Mouse (Mus musculus) E14TG2a.4 (cell line): ENCODE results near the gene Ddx21.

Source experiments
- H3K27me3 ChIP-seq: 2 replicates; pipeline ENCODE4 v1.6.1; 2014; ENCODE audit warnings: low read length, control low read depth; ENCODE audit not compliant: insufficient read depth
- H3K36me3 ChIP-seq: 2 replicates; pipeline ENCODE4 v1.6.1; 2014; ENCODE audit warnings: low read length, control low read depth; ENCODE audit not compliant: insufficient read depth
- H3K4me1 ChIP-seq: replicated peaks from 2 replicates; pipeline ENCODE4 v1.6.1; 2014; ENCODE audit warnings: low read depth, low read length, control low read depth
- H3K4me3 ChIP-seq: replicated peaks from 2 replicates; pipeline ENCODE4 v1.5.1; 2014; ENCODE audit warnings: mild to moderate bottlenecking, low read length
- H3K9me3 ChIP-seq: 2 replicates; pipeline ENCODE4 v1.6.1; 2014; ENCODE audit warnings: low read length, control low read depth
- CTCF ChIP-seq: conservative IDR thresholded peaks from 2 replicates; pipeline ENCODE4 v1.5.1; 2014; ENCODE audit warnings: low read length
- NANOG ChIP-seq: IDR thresholded peaks from 2 replicates; pipeline ENCODE4 v1.6.1; 2014; ENCODE audit warnings: borderline replicate concordance, low read length, mixed read lengths
- POU5F1 ChIP-seq: IDR thresholded peaks from 2 replicates; pipeline ENCODE4 v1.6.1; 2014; ENCODE audit warnings: low read length, borderline replicate concordance

Gene Ddx21

DNA sequence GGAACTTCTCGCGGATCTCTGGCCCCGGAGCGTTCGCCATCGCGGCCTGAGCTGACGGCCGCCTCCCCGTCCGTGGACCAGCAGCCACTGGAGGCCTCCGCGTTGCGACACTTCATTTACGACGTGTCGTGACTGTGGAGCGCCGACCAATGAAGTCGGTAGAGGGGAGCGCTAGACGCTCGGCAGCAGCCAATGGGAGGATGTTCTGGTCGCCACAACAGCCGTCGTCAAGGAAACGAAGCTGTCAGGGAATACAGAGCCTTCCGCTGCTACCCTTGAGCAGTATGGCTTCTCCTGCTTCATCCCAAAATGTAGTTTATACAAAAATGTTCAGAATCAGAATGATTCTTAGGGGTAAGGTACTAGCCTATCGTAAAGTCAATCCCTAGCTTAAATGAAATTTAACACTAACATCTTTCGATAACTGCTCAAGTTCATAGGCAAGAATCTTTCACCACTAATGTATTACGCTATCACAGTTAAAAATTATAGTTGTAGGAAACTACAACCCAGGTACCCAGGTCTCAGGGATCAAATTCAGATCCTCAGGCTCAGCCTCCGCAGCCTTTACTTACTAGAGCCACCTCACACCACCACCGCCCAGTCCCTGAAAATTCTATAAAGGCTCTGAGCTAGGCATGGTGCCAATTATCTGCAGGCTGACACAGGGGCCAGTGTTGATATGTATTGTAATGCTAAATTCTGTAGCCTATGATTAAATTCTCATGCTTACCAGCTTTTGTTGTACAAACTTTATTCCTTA, 23.6 kb downstream of the Ddx21 start, which contains the start of gene Kif1bp:
Gene Kif1bp (minus strand): TSS at position 120 of the 763 bp plus-strand sequence.
- Histone ChIP-seq H3K4me1 (peaks cover 28% of the 10 kb centered on the region), H3K27me3 (no peaks in the 10 kb centered on the region), H3K4me3 (peak within 1 kb of the TSS; percentile 94), H3K9me3 (no peaks in the 10 kb centered on the region), H3K36me3 (peaks cover 71% of the 10 kb centered on the region)
- TF ChIP-seq POU5F1 (no peak), CTCF (no peak), NANOG (no peak)

DNA sequence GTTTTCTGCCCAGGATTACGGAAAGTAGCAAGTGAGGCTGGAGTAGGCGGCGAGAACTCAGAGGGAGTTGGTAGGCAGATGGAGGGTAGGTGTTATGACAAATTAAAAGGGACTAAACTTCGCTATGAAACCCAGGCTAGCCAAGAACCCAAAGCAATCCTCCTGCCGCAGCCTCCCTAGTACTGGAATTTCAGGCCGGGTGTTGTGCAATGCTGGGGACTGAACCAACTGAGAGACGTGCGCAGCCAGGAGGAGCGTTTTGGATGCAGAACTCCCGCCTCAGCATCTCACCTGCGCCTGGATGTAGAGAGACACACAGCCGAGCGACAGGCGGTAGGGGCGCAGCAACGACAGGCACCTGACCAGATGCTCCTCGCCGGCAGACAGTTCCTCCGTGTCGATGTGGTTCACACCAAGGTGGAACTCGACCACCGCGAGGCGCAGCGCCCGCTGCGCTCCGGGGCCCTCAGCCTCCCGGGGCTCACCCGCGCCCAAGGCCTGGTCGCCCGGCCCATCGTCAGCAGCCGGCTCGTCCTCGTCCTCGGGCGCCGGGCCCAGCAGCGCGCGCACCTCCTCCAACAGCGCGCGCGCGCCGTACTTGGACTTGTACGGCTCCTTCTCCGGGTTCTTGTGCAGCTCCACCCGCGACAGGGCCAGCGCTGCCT, 24.3 kb downstream of the Ddx21 start:
- Histone ChIP-seq H3K36me3 (peaks cover 70% of the 10 kb centered on the region), H3K4me1 (peaks cover 26% of the 10 kb centered on the region), H3K27me3 (no peaks in the 10 kb centered on the region), H3K4me3 (peak overlapping the region; percentile 94), H3K9me3 (no peaks in the 10 kb centered on the region)
- TF ChIP-seq NANOG (no peak), CTCF (no peak), POU5F1 (no peak)

DNA sequence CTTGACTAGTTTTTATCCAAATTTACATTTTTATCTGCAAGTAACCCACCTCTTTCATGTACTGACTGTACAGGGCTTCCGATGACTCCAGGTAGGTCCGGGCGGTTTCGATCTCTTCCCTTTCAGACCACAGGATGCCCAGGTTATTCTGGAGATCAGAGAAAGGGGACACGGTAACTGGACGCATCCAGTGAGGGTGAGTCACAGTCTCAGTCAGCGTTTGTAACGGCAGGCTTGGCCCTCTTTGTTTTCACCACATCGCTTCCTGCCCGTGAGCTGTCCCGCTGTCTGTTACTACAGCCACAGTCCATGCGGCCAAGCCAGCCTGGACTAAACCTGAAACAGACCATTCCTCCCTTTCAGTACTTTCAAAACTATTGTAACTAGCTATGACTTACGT, 27.1 kb downstream of the Ddx21 start:
- H3K27me3 ChIP-seq: no peaks in the 10 kb centered on the region
- peaks cover 22% of the 10 kb centered on the region for H3K4me1 ChIP-seq
- no peak overlapping the region for H3K4me3 ChIP-seq
- TF ChIP-seq NANOG: no peak
- peaks cover 58% of the 10 kb centered on the region for H3K36me3 ChIP-seq
- no peaks in the 10 kb centered on the region for H3K9me3 ChIP-seq

DNA sequence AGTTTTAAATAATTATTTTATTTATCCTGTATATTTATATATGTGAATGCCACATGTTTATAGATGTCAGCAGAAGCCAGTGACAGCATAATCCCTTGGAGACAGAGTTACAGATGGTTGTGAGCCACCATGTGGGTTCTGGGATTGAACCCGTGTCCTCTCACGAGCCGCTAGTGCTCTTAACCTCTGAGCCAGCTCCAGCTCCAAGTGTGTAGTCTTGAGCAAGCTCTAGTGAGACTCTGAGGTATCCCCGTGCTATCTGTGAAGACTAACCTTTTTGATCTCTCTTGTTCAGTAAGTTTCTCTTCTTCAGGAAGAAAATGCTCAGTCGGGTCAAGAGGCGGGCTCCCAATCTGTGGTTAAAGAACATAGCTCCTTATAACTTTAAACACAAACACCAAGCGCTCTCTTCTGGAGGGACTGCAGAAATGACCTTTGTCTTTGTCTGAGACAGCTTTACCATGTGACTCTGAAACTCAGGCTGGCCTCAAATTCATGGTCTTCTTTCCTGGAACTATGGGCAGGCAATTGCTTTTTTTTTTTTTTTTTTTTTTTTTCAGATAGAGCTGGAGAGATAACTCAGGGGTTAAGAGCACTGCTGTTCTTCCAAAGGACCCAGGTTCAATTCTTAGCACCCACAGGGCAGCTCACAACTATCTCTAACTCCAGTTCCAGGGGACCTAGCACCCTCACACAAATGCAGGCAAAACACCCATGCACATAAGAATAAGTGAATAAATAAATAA, 31.8 kb downstream of the Ddx21 start:
- Histone ChIP-seq H3K27me3 (no peaks in the 10 kb centered on the region), H3K4me1 (no peaks in the 10 kb centered on the region; the same call in 1 of the 2 replicates)
- TF ChIP-seq CTCF (no peak), POU5F1 (no peak)

DNA sequence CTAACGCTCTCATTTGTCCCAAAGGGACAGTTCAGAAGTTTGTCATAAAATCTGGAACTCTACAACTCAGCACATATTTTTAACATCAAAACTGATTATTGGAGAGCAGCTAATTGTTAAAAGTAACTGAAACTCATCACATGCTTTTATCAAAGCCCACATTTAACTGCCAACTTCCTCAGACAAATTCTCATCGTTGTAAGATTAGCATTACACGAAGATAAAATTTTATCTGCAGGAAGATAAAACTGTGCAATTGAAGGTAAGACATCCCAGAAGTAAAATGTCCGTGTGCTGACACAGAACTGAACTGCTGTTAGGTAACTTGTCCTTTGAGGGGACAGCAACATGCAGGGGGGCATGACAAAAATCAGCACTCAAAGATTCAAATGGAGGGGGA, 33.2 kb downstream of the Ddx21 start:
- Histone ChIP-seq H3K36me3 (peaks cover 83% of the 10 kb centered on the region), H3K4me1 (no peaks in the 10 kb centered on the region; the same call in 1 of the 2 replicates), H3K4me3 (no peak overlapping the region), H3K9me3 (no peaks in the 10 kb centered on the region), H3K27me3 (no peaks in the 10 kb centered on the region)
- TF ChIP-seq POU5F1: no peak
- no peak for TF ChIP-seq NANOG
- TF ChIP-seq CTCF: no peak

More for the DNA sequence above, 31.8 kb downstream of the Ddx21 start:
- Histone ChIP-seq H3K4me3 (no peak overlapping the region), H3K36me3 (peaks cover 85% of the 10 kb centered on the region), H3K9me3 (no peaks in the 10 kb centered on the region)

DNA sequence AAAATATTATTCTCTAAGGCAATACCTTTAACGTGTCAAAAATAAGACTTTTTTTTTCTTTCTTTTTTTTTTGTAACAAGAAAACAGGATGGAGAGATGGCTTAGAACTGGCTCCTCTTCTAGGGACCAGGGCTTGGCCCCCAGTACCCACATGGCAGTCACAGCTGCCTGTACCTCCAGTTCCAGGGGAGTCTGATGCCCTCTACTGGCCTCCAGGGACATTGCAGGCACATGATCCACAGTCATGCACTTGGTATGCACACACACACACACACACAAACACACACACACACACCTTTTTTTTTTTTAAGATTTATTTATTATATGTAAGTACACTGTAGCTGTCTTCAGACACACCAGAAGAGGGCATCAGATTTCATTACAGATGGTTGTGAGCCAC, 44.3 kb downstream of the Ddx21 start:
- Histone ChIP-seq H3K4me3 (no peak overlapping the region), H3K9me3 (no peaks in the 10 kb centered on the region), H3K4me1 (peaks cover 7% of the 10 kb centered on the region), H3K36me3 (peaks cover 44% of the 10 kb centered on the region), H3K27me3 (no peaks in the 10 kb centered on the region)
- TF ChIP-seq NANOG (no peak), POU5F1 (no peak), CTCF (peak; percentile 57)

DNA sequence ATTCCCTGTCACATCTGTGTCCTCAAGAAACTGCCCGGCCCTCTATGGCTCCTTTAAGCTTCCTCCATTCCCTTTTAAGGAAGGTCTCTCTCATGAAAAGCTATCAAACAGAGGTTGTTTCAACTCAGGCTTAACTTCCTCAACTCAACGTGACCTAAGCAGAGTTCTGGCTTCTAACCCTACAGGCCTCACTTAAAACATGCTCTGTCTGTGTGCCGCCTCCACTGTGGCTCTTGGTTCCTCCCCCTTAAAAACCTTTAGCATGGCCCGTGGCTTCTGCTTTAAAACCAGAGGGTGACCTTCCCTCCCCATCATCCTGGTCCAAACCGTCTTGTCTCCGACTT, 45.6 kb downstream of the Ddx21 start:
- peaks cover 7% of the 10 kb centered on the region for H3K4me1 ChIP-seq
- H3K27me3 ChIP-seq: no peaks in the 10 kb centered on the region
- H3K36me3 ChIP-seq: peaks cover 32% of the 10 kb centered on the region
- no peak for TF ChIP-seq CTCF
- no peak for TF ChIP-seq POU5F1
- no peak for TF ChIP-seq NANOG
- no peak overlapping the region for H3K4me3 ChIP-seq
- no peaks in the 10 kb centered on the region for H3K9me3 ChIP-seq

DNA sequence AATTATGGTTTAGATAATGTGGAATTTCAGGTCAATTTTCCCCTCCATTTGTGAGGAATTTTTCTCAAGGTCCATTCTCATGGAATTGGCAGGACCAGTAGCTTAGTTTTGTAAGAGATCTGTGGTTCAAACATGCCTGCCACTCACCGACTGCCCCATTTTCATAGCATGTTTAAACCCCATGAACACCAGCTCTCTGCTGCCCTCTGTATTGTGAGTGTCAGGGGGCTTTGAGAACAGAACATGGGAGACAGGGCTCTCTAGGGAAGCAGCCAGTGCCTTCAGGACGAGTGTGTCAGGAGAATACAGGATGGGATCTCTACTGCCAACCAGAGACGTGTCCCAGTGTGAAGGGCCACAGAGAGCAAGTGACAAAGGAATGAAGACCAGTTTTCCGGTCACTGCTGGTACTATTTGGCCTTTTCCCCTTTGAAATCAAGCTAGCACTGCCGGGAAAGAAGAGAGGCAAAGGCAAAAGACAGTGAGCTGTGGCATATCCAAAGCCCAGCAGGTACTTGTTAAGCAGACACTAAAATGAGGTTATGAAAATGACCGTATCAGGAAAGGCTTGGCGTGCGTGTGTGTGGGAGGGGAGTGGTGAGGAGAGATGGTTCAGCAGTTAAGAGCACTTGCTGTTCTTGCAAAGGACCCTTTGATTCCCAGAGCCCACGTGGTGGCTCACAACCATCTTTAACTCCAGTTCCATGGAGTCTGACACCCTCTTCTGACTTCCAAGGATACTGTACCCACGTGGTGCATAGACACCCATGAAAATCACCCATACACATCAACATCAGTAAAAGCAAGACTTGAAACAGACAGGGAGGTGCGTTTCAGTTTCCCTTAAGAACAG, 46.1 kb downstream of the Ddx21 start:
- Histone ChIP-seq H3K9me3 (no peaks in the 10 kb centered on the region), H3K4me1 (peaks cover 7% of the 10 kb centered on the region), H3K27me3 (no peaks in the 10 kb centered on the region), H3K4me3 (no peak overlapping the region), H3K36me3 (peaks cover 28% of the 10 kb centered on the region)
- TF ChIP-seq NANOG: no peak
- TF ChIP-seq POU5F1: no peak
- no peak for TF ChIP-seq CTCF
